Mouse (Mus musculus): ENCODE data around the gene Gm11027.
"Not testable (repeated sequence)": the region's sequence is repeated elsewhere in the genome, so short reads cannot be mapped to it uniquely, and the experiment has no call there.

Gene Gm11027

DNA sequence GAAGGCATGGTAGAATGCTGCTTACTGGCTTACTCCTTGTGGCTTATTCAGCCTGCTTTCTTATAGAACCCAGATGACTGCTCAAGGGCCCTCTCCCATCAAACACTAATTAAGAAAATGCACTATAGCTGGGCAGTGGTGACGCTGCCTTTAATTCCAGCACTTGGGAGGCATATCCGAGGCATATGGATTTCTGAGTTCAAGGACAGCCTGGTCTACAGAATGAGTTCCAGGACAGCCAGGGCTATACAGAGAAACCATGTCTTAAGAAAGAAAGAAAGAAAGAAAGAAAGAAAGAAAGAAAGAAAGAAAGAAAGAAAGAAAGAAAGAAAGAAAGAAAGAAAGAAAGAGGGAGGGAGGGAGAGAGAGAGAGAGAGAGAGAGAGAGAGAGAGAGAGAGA, at the start of gene Gm11027:
Gm11027 (plus strand) TSS at position 301 of the 400 bp plus-strand sequence.
- in situ Hi-C loops (cut with MseI, MboI), result not testable (repeated sequence)

- in situ Hi-C loops (cut with MseI, MboI), result no loop called here
These were observed 48.7 kb upstream of the Gm11027 start for GRCm38 (mm10) chr12:116226289-116227057.

DNA sequence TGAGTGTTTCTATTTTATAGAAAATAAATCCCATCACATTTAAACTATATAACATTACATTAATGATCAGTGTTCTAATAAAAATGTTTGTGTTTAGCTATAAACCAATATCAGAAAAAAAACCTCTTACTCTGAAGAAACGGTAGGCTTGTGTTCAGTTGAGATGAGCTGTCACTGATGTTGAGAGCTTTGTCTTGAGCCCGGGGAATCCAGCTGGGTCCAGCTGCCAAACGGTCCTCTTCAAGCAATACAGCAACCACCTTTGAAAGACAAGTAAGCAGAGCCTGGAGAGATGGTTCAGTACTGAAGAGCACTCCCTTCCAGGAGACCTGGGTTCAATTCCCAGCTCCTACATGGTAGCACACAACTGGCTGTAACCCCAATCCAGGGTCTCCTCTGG, 45.7 kb upstream of the Gm11027 start:
- in situ Hi-C loops (cut with MseI, MboI), result no loop called here

DNA sequence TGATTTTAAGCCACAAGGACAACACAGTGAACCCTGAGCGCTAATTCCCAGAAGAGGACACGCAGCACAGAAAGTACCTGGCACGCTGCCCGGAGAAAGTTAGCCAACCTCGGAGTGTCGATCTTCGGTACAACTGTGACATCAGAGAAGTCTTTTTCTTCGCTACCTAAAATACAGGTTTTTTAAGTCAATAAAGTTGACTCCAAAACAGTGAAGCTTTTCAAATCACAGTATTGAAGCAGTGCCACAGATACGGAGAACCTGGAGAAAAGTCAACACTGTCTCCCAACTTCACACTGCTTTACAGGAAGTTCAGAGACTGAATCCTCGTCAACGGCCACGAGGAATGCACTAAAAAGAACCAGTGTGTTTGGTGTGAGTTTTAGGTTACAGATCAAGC, 43.6 kb upstream of the Gm11027 start:
- in situ Hi-C loops (cut with MseI, MboI), result no loop called here

DNA sequence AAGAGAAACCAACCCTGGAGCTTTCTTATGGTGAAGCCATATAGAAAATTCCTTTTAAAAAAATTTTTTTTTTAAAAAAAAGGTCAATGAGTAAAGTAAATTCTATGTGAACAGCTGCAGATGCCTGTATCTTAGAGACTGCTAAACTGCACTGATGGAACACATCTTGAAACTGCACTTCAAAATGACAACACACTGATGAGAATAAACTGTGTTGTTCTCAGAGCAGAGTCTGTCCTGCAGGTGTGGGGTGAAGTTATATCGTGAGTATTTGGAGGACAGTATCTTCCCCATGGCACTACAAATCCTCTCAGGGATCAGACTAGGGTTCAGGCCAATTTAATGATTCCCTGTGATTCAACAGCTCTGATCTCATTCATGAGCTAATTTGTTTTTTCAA, 43.1 kb upstream of the Gm11027 start:
- in situ Hi-C loops (cut with MseI, MboI), result no loop called here

- in situ Hi-C loops (cut with MseI, MboI), result no loop called here
These were observed 39.8 kb upstream of the Gm11027 start for GRCm38 (mm10) chr12:116235356-116235755.

- in situ Hi-C loops (cut with MseI, MboI), result no loop called here
These were observed 38.5 kb upstream of the Gm11027 start for GRCm38 (mm10) chr12:116236658-116237057.

DNA sequence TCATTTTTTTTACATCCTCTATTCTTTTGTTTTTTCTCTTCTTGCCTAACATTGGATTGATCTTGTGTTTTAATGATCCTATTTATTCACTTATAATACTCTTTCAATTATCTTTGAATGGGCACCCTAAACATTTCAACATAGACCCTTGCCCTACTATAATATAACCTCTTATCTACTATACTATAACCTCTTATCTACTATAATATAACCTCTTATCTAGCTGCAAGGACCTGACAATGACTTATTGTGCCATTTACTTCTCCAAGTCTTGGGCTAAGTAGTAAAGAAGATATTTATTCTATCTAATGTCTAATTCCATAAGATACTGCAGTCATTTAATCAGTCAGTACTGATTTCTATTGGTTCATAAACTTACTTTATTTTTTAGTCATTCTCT, 36.8 kb upstream of the Gm11027 start:
- in situ Hi-C loops (cut with MseI, MboI), result no loop called here

DNA sequence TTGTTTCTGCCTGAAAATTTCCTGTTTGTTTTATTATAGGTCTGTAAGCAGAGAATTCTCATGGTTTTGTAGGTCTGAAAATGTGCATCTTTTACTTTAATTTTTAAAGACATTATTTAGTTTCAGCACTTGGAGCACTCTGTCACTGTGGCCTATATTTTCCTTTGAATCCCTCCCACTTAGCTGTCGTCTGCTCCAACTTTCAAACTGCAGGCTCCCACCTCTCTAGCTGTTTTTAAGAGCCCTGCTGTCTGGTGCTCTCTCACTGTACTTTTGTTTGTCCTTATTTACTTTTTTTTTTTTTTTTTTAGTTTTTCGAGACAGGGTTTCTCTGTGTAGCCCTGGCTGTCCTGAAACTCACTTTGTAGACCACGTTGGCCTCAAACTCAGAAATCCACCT, 36.4 kb upstream of the Gm11027 start:
- in situ Hi-C loops (cut with MseI, MboI), result no loop called here

- in situ Hi-C loops (cut with MseI, MboI), result no loop called here
These were observed 30.6 kb upstream of the Gm11027 start for GRCm38 (mm10) chr12:116244601-116245000.

DNA sequence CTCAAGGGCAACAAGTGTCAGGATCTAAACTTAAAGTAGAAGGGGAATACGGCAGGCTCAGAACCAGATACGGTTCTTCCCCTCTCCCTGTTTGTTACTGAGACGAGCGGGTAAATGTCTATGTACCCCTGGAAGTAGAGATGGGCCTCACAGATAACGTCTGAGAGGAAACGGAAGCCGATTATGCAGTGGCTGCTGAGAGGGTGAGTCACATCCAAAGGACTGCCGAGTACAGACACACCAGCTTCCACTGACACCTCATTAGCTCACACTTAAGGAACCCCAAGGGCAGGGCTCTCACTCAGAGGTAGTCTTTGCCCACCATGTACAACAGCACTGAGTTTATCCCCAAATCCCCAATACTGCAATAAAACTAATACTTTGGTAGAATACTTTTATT, 20.5 kb upstream of the Gm11027 start:
- in situ Hi-C loops (cut with MseI, MboI), result no loop called here

DNA sequence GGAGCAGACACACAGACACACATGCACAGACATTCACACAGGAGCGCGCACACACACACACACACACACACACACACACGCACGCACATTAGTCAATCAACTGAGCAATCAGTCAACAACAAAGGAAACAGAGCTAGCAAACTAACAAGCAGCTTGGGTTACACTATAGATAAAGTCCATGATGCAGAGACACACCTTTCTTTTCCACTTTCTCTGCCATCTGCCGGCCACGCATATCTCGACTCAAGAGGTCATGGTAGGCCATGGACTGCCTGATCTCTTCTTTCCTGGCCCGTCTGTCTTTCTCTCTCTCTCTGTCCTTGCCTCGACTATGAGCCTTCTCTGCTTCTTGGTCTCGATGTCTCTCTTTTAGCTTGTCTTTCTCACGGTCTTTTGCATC, 19.6 kb upstream of the Gm11027 start:
- in situ Hi-C loops (cut with MseI, MboI), result no loop called here

DNA sequence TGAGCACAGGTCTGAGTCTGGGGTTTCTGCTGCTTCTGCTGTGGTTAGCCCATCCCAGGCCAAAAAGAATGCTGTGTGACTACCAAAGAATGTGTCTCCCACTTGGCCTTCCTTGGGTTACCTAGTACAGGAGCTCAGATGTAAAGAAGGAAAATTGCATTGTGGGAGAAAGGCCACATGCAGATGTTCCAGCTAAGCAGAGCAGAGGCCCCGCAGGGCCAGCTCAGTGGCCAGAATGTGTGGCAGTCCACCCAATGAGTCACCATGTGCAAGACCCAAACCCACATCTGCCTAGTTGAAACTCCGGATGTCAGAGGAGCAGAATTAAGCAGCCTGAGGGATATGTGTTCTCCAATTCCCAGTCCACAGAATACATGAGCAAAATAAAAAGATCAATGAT, 16.9 kb upstream of the Gm11027 start:
- in situ Hi-C loops (cut with MseI, MboI), result no loop called here

- in situ Hi-C loops (cut with MseI, MboI), result no loop called here
These were observed 12.4 kb upstream of the Gm11027 start, which contains the start of gene Wdr60 for GRCm38 (mm10) chr12:116262555-116263341. Wdr60 (minus strand) TSS chr12:116263022.

GRCm38 (mm10) chr12:116264756-116265155, 10.4 kb upstream of the Gm11027 start:
- in situ Hi-C loops (cut with MseI, MboI), result no loop called here

GRCm38 (mm10) chr12:116265275-116265674, 9.9 kb upstream of the Gm11027 start:
- in situ Hi-C loops (cut with MseI, MboI), result no loop called here

- in situ Hi-C loops (cut with MseI, MboI), result no loop called here
These were observed 5.7 kb upstream of the Gm11027 start for GRCm38 (mm10) chr12:116269450-116269849.

DNA sequence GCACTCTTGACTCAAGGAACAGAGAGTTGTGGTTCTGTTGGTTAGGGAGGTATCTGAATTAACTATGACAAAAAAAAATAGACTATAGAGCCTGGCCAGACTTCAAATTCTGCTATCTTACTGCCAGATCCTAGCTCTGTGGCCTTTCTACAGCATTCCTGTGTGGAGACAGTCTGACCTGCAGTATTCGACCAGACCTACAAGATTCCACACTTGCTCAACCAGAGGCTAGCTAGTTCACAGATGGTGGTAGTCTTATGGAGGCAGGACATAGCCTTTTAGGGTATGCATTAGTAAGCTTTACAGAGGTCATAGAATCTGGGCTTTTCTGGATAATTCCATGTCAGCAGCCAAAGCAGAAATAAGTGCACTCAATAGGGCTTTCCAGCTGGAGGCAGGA, 4.6 kb upstream of the Gm11027 start:
- in situ Hi-C loops (cut with MseI, MboI), result no loop called here

GRCm38 (mm10) chr12:116271071-116271470, 4.1 kb upstream of the Gm11027 start:
- in situ Hi-C loops (cut with MseI, MboI), result no loop called here

GRCm38 (mm10) chr12:116273733-116274132, 1.5 kb upstream of the Gm11027 start:
- in situ Hi-C loops (cut with MseI, MboI), result no loop called here

DNA sequence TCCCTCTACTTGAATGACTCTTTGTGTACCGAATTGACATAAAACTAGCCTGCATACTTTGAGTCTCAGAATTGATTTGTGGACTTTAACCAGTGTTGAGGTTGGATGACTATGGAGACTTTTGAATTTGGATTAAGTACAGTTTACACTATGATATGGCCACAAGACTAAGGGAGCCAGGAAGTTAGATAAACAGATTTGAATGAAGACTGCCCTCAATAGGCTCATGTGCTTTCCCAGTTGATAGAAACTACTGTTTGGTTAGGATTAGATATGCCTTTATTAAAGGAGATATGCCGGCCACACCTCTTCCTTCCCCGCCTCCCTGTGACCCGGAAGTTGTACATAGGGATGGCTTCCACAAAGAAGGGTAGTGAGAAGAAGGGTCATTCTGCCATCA, 445 bp downstream of the Gm11027 start:
- in situ Hi-C loops (cut with MseI, MboI), result no loop called here

- in situ Hi-C loops (cut with MseI, MboI), result no loop called here
These were observed 1.8 kb downstream of the Gm11027 start for GRCm38 (mm10) chr12:116276961-116277360.

GRCm38 (mm10) chr12:116278541-116278940, 3.4 kb downstream of the Gm11027 start:
- in situ Hi-C loops (cut with MseI, MboI), result no loop called here

All from mouse trophoblast stem cell (cell line).